Mouse (Mus musculus) G1E (cell line): Measurements from ENCODE around the gene Zfp536.

Experiments
- CTCF ChIP-seq: IDR thresholded peaks from 2 replicates; pipeline ENCODE4 v1.5.1; 2012; ENCODE audit warnings: low read depth, low read length, inconsistent platforms, mixed read lengths
- POLR2AphosphoS5 ChIP-seq: IDR thresholded peaks from 2 replicates; pipeline ENCODE4 v1.6.1; 2012; ENCODE audit warnings: low read depth, low read length, inconsistent platforms; ENCODE audit not compliant: insufficient replicate concordance
- TAL1 ChIP-seq: conservative IDR thresholded peaks from 2 replicates; pipeline ENCODE4 v1.6.1; 2012; ENCODE audit warnings: low read depth, low read length, inconsistent platforms, mixed read lengths

- TF ChIP-seq CTCF (no peak), TAL1 (no peak), POLR2AphosphoS5 (no peak)
These were observed 20.4 kb downstream of the Zfp536 start for GRCm38 (mm10) chr7:37753024-37753423.
